Mouse (Mus musculus): ENCODE data around the gene Dennd4b.

GRCm38 (mm10) chr3:90241251-90241650 lies 23.7 kb upstream of the Dennd4b start:
- TF ChIP-seq CTCF (IDR thresholded peaks at IDR 0.05) (no peak), EP300 (IDR thresholded peaks at IDR 0.05) (no peak)

All from lung, postnatal 0 days (tissue).